Mouse (Mus musculus) ovary, postnatal 14 days (tissue): ENCODE data around the gene Hoxd11.

ENCODE experiments used
- DNase-seq: peaks from one replicate; pipeline ENCODE4 v3.0.0; 2022; ENCODE audit warnings: low spot score

The Hoxd11 gene

GRCm38 (mm10) chr2:74709465-74710419, 30.4 kb downstream of the Hoxd11 start:
- no peak for DNase-seq

GRCm38 (mm10) chr2:74710929-74711543, 31.7 kb downstream of the Hoxd11 start:
- no peak for DNase-seq

GRCm38 (mm10) chr2:74711721-74712621, 32.6 kb downstream of the Hoxd11 start, which contains the start of the genes Hoxd3 and Hoxd4:
Gene Hoxd3 (plus strand): TSS chr2:74711927.
Gene Hoxd4 (plus strand): TSS chr2:74711929.
- DNase-seq: no peak

- no peak for DNase-seq
Measured at GRCm38 (mm10) chr2:74713239-74714150, 34.1 kb downstream of the Hoxd11 start.

DNA sequence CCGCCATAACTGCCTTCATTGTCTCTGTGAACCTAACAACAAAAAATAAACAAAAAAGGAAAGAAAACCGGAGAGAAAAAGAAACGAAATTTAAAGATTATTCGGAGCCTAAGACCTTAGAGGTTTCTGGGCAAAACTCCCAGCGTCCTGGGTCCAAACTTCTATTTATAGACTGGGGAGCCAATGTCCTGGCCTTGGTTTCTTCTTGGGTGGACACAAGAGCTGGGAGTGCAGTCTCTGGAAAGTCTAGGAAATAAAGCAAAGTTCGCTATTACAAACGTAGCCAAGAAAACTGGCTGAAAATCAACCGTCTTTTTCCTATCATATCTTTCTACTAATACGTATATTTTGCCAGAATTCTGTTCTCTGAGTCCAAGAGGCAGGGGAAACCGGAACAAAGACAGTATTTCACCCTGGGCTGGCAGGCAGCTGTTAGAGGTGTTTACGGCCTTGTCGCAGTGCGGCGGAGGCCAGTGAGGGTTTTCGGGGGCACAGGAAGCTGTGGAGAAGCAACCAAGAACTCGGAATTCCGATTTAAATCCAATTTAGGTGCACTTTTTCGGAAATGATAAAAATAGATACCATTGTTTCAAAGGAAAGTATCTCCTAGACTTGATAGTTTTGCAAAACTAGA, 34.9 kb downstream of the Hoxd11 start:
- no peak for DNase-seq

GRCm38 (mm10) chr2:74714881-74715280, 35.5 kb downstream of the Hoxd11 start:
- DNase-seq: no peak

DNA sequence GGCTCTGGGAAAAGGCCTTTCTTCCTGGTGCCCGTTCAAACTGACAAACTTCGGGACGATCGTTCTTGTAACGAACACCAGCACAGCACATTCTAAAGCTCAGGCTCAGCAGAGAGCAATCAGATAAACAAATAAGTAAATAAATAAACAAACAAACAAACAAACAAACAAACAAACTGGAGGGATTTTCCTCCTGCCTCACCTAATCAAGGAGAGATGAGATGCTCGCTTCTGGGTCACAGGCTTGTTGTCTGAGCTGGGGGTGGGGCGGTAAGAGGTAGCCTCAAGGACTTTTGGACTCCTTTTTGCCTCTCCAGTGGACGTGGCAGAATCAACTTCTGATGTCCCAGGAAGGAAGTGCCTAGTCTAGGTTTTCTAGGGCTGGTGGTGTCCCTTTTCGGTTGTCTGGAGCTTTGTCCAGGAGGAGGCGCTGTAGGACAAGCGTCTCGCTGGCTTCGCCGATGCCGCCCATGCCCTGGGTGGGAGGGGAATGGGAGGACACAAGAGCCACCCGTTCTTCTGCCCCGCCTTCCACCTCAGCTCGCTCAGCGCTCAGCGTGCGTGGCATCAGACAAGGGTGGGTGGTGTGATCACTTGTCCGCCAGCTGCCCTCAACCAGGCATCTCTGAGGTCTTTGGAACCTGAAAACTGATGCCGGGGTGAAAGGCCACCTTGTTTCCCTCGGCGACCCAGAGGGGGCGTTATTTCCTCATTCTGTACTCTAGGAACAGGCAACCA, 36.3 kb downstream of the Hoxd11 start:
- DNase-seq: peak; percentile 95

DNA sequence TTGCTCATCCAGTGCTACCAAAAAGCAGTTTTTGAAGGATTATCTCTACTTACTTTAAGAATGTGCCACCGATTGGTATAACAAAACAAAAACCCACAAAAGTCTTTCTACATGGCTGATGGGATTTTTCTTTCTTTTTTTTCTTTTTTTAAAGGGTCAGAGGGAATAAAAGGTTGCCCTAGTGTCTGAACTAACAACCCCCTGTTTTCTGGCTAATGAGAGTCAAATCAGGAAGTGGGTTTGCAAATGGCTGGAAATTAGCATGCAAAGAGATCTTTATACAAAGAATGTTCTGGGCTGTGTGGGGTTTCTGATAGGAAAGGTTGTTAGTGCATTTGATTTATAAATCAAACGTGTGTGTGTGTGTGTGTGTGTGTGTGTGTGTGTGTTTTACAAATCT, 41.0 kb downstream of the Hoxd11 start:
- no peak for DNase-seq

DNA sequence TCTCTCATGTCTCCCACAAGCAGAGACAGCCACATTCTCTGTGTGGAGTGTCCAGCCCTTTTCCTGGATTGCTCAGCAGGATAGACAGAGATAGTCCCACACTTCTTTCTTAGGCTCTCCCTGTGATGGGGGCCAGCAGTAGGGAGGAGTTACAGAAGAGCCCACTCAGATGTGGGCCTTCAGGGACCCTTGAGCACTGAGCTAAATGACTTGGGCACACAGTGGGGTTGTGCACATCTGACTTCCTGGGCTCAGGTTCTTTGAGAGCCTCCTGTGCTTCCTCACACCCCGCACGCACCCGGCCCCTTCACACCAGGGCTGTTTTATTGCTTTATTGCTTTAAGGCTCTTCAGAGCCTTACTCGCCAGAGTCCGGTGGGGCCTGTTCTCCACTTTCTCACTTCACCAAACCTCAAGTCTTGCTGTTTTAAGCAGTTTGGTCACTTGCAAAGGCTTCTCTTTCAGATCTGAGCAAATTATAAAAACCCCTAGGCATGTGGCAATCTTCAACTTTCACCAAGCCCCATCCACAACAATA, 41.7 kb downstream of the Hoxd11 start:
- DNase-seq: no peak

DNA sequence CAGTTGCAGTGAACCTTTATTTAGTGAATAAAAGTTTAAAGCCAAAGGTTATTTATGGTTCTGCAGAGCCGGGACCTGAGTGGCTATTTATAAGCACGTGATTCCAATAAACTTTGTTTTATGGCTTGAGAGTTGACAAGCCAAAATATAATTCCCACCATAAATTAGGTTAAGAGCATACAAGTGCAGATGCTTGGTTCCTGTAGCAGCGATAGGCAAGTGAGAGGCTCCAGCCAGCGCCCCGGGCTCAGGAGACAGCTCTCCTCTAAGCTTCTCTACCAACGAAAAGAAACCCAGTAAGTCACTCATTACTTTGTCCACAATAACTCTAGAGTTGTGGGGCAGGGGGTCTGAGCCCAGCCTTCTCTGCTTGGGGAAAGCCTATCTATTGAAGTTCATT, 42.5 kb downstream of the Hoxd11 start:
- no peak for DNase-seq

DNA sequence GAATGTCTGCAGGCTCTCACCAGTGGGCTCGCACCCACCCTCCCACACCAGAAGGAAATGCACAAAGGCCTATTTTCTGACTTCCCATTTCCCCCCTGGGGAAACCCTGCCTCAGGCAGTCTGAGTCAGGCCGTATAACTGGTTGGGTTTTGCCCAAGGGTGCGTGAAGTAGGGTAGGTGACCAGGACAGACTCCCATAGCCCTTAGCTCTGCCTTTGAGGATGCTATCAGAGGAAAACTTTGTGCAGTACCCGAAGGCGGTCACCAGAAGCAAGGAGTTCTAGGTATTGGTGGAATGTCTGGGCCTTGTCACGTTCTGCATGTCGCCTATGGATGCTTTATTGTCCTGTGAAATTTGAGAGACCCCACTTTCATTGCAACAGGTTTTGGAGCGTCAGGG, 43.6 kb downstream of the Hoxd11 start:
- DNase-seq: no peak

DNA sequence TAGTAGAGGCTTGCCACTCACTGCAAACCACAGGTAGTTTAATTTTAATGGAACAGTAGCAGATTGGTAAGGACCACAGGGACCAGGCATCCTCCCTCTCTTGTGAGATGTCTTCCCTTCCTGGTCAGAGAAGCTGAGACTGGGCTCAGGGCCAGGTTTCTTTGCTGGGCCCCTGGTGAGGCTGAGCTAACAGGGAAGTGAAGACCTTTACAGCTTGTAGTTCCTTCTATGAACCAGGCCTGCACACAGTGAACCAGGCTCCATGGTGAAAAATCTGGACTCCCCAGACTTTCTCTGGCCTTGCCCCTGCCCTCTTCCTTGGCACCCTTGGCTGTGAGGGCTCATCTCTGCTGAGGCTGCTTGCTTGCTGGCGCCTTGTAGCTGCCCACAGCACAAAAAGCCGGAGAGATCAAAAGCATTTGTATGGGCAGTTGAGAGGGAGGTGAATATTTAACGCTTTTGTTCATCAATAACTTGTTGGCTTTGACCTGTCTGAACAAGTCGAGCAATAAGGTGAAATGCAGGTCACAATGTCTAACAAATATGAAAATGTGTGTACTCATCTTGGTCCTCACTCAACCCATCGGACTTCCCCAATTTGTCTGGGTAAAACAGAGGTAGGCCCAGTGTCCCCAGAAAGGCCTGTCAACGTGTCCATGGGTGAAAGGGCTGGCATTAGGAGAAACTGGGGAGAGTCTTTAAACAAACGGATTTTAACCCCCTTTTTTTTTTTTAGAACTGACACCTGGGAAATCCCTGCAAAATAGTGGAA, 45.1 kb downstream of the Hoxd11 start:
- DNase-seq: no peak

DNA sequence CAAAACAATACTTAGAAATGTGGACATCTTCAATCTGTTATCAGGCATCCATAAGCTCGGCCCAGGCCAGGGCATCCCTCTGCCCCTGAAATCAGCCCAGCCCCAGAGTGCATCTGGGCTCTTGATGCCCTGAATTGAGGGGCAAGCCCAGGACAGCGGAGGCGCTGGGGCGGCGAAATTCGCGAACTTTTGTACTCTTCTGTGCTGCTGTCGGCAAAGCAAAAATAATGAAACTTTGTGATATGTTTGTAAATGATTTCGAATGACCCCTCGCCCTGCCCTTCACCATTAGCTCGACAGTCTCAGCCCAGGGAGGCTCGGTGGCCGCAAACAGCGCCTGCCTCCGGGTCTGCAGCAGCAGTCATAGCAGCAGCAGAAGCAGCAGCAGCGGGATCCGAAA, 45.8 kb downstream of the Hoxd11 start:
- no peak for DNase-seq

- no peak for DNase-seq
Measured at GRCm38 (mm10) chr2:74726551-74726950, 47.2 kb downstream of the Hoxd11 start, which contains the start of gene Gm28230. Gene Gm28230 (plus strand): TSS chr2:74726728.

DNA sequence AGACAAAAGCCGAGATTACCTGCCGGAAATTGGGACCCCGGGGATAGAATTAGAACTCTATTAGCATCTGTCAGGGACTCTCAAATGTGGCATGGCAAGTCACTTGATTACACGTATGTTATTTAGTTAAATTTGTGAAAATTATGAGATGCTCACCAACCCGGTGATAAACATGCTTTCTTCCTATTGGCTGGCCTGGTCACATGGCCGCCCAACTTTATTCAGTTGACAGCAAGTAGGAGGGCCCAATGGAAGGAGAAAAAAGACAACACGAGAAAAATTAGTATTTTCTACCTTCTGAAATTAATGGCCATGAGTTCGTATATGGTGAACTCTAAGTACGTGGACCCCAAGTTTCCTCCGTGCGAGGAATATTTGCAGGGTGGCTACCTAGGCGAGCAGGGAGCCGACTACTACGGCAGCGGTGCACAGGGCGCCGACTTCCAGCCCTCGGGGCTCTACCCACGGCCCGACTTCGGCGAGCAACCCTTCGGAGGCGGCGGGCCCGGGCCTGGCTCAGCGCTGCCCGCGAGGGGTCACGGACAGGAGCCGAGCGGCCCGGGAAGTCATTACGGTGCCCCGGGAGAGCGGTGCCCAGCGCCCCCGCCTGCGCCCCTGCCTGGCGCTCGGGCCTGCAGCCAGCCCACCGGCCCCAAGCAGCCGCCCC, 47.7 kb downstream of the Hoxd11 start:
- DNase-seq: no peak

- DNase-seq: no peak
Measured at GRCm38 (mm10) chr2:74727640-74728302, 48.4 kb downstream of the Hoxd11 start.

- no peak for DNase-seq
Measured at GRCm38 (mm10) chr2:74728303-74728680, 48.9 kb downstream of the Hoxd11 start.

GRCm38 (mm10) chr2:74730331-74730730, 51.0 kb downstream of the Hoxd11 start:
- no peak for DNase-seq
